Mouse (Mus musculus): ENCODE results near the gene Msmp.
A peak's percentile ranks its signal among the peaks of the same experiment; 100 is the strongest.

GRCm38 (mm10) chr4:43630030-43630581 is 45.8 kb upstream of the Msmp start:
- TF ChIP-seq CTCF (IDR thresholded peaks at IDR 0.05; ENCODE audit: control insufficient read depth, insufficient read depth, insufficient read length) = peak; percentile 18
- TF ChIP-seq MAX (IDR thresholded peaks at IDR 0.05) = no peak

Measured in C2C12 (cell line).